Comparison of ENCODE assay signal across 23 mouse cellular contexts in genomic region chr1:138172547-138172946, GRCm38 (mm10). TPM values are rescaled to one million over a fixed set of nuclear protein-coding genes. Genes with fewer than 3 reads are reported as not detected.
DNase-seq lines count a peak whose midpoint lies in the region; ATAC-seq and TF ChIP-seq lines count a peak whose summit lies in the region.
"Had no signal": no experiment of that assay in that cellular context is flagged by ENCODE, and none has a peak within 500 bp of the region (broad histone marks: within the 10 kb centered on the region; RNA-seq: fewer than 3 reads in every experiment).

No protein-coding gene starts in this region.

- H3K9ac ChIP-seq in limb, embryonic 12.5 days (replicated peaks): no peak overlapping the region
- H3K9ac ChIP-seq: kidney, embryonic 15.5 days; limb, embryonic 15.5 days; liver, embryonic 15.5 days; midbrain, embryonic 12.5 days had no signal

- H3K4me2 ChIP-seq in limb, embryonic 12.5 days: no peak overlapping the region
- H3K4me2 ChIP-seq: kidney, embryonic 15.5 days; limb, embryonic 15.5 days; liver, embryonic 15.5 days; midbrain, embryonic 12.5 days had no signal

- no peaks in the 10 kb centered on the region for H3K4me1 ChIP-seq in limb, embryonic 12.5 days (replicated peaks)
- no peaks in the 10 kb centered on the region for H3K4me1 ChIP-seq in limb, embryonic 10.5 days
- H3K4me1 ChIP-seq in bone marrow, adult 2 months (ENCODE audit: control insufficient read depth, insufficient read depth, low read length): no peaks in the 10 kb centered on the region; the same call in 1 of the 2 replicates
- H3K4me1 ChIP-seq: embryonic facial prominence, embryonic 10.5 days; kidney, embryonic 15.5 days; limb, embryonic 15.5 days; liver, embryonic 15.5 days; midbrain, embryonic 12.5 days had no signal

- 47% methylated on average over 3 of the region's 3 CpGs for WGBS in limb, embryonic 12.5 days
- 77% methylated on average over 3 of the region's 3 CpGs for WGBS in limb, embryonic 10.5 days
- 22% methylated on average over 3 of the region's 3 CpGs for WGBS in bone marrow, adult 2 months

- no peak for DNase-seq in limb, embryonic 10.5 days (ENCODE audit: low spot score)
- DNase-seq in thymus, postnatal 0 days (ENCODE audit: low spot score): peak; percentile 35
- DNase-seq in thymus, postnatal 14 days: no peak
- no peak for DNase-seq in frontal cortex, postnatal 10 days (ENCODE audit: low spot score in 2 of 2)
- no peak for DNase-seq in cerebellum, adult 8-10 months
- DNase-seq: adrenal gland, postnatal 14 days; cerebellum, adult 9-11 months; gastrocnemius, postnatal 25 days; kidney, adult 11 months; kidney, postnatal 36 days; layer of hippocampus, postnatal 36 days; lung, postnatal 10 days; right cerebral cortex, postnatal 25 days had no signal

- H3K9me3 ChIP-seq in limb, embryonic 12.5 days: no peaks in the 10 kb centered on the region
- H3K9me3 ChIP-seq in limb, embryonic 10.5 days (replicated peaks): no peaks in the 10 kb centered on the region
- H3K9me3 ChIP-seq: embryonic facial prominence, embryonic 10.5 days; forebrain, embryonic 10.5 days; kidney, embryonic 15.5 days; limb, embryonic 15.5 days; liver, embryonic 15.5 days; midbrain, embryonic 12.5 days had no signal

- H3K27me3 ChIP-seq in limb, embryonic 12.5 days: no peaks in the 10 kb centered on the region
- no peaks in the 10 kb centered on the region for H3K27me3 ChIP-seq in limb, embryonic 10.5 days (ENCODE audit: low read depth, poor library complexity, severe bottlenecking)
- H3K27me3 ChIP-seq: kidney, embryonic 15.5 days; limb, embryonic 15.5 days; liver, embryonic 15.5 days; midbrain, embryonic 12.5 days had no signal

- no peak for TF ChIP-seq CTCF in bone marrow, adult 2 months (IDR thresholded peaks at IDR 0.05; ENCODE audit: control insufficient read depth, insufficient read depth, low read length)

- H3K4me3 ChIP-seq in limb, embryonic 12.5 days (replicated peaks): no peak overlapping the region
- no peak overlapping the region for H3K4me3 ChIP-seq in limb, embryonic 10.5 days
- H3K4me3 ChIP-seq in bone marrow, adult 2 months (replicated peaks; ENCODE audit: control insufficient read depth, low read depth, low read length): peak overlapping the region; percentile 15
- H3K4me3 ChIP-seq: embryonic facial prominence, embryonic 10.5 days; forebrain, embryonic 10.5 days; kidney, embryonic 15.5 days; limb, embryonic 15.5 days; liver, embryonic 15.5 days; midbrain, embryonic 12.5 days had no signal

- no peak for TF ChIP-seq POLR2A in bone marrow, adult 2 months (IDR thresholded peaks at IDR 0.05; ENCODE audit: borderline replicate concordance, control insufficient read depth, low read depth, low read length)

- no peaks in the 10 kb centered on the region for H3K36me3 ChIP-seq in limb, embryonic 12.5 days
- H3K36me3 ChIP-seq in limb, embryonic 10.5 days: no peaks in the 10 kb centered on the region
- H3K36me3 ChIP-seq: embryonic facial prominence, embryonic 10.5 days; forebrain, embryonic 10.5 days; kidney, embryonic 15.5 days; limb, embryonic 15.5 days; liver, embryonic 15.5 days; midbrain, embryonic 12.5 days had no signal

- ATAC-seq in limb, embryonic 12.5 days (ENCODE audit: insufficient number of reproducible peaks, insufficient read depth, low FRiP score, low TSS enrichment, low read depth): no peak
- ATAC-seq: forebrain, embryonic 16.5 days; hindbrain, postnatal 0 days had no signal

- H3K27ac ChIP-seq in limb, embryonic 12.5 days: 0 out of 2 replicates have a peak overlapping the region, but pooled peaks have one; percentile 59
- no peak overlapping the region for H3K27ac ChIP-seq in limb, embryonic 10.5 days
- no peak overlapping the region for H3K27ac ChIP-seq in bone marrow, adult 2 months (ENCODE audit: control insufficient read depth, insufficient read depth, low read depth, low read length, poor library complexity)
- H3K27ac ChIP-seq: embryonic facial prominence, embryonic 10.5 days; forebrain, embryonic 10.5 days; hindbrain, postnatal 0 days; kidney, embryonic 15.5 days; limb, embryonic 15.5 days; liver, embryonic 15.5 days; midbrain, embryonic 12.5 days had no signal

RNA-seq across cellular contexts. Expression of gene Ptprc, which starts 3.0 kb away (rescaled TPM):
- 1.3 and 1.6 TPM in 2 replicates for polyA plus RNA-seq in limb, embryonic 12.5 days (2016; fragmentation: Nextera tagmentation; extraction: Ambion mirVana)
- 0.64 and 0.96 TPM in 2 replicates for polyA plus RNA-seq in limb, embryonic 10.5 days (2016; fragmentation: Nextera tagmentation; extraction: Ambion mirVana)
- 408 and 445 TPM in 2 replicates for polyA plus RNA-seq in thymus, postnatal 0 days (2015; fragmentation: Nextera tagmentation; extraction: Ambion mirVana)
- 38.3 and 75.0 TPM in 2 replicates for polyA plus RNA-seq in bone marrow, adult 2 months (2011; ENCODE audit: insufficient read depth, insufficient read length, low replicate concordance, missing spikeins)

Comparison
In these comparisons a context has a peak if more than half of its experiments do, and no peak if none do; other contexts are left out.
1. RNA of gene Ptprc, which starts 3.0 kb away (polyA plus RNA-seq): 408 to 445 TPM in thymus, postnatal 0 days and 38.3 to 75.0 TPM in bone marrow, adult 2 months; 1.3 to 1.6 TPM in limb, embryonic 12.5 days and 0.64 to 0.96 TPM in limb, embryonic 10.5 days; every median in the first group is over 10 times any median in the second.